ENCODE assay signal across 8 mouse cellular contexts in genomic region chr6:58831232-58832009, GRCm38 (mm10). TPM values are rescaled to one million over a fixed set of nuclear protein-coding genes. Genes with fewer than 3 reads are reported as not detected.
A peak's percentile ranks its signal among the peaks of the same experiment; 100 is the strongest.
DNase-seq lines count a peak whose midpoint lies in the region; ATAC-seq and TF ChIP-seq lines count a peak whose summit lies in the region.

Herc3 (plus strand) TSS chr6:58831465.

- H3K4me1 ChIP-seq in embryonic facial prominence, embryonic 11.5 days (ENCODE audit: control insufficient read depth, insufficient read depth, low read length) = no peaks in the 10 kb centered on the region
- 0 out of 2 replicates have a peak, but pooled peaks cover 5% of the 10 kb centered on the region for H3K4me1 ChIP-seq in limb, embryonic 15.5 days
- peaks cover 12% of the 10 kb centered on the region for H3K4me1 ChIP-seq in midbrain, postnatal 0 days (ENCODE audit: insufficient read depth, low read length)

- no peaks in the 10 kb centered on the region for H3K9me3 ChIP-seq in embryonic facial prominence, embryonic 11.5 days (replicated peaks; ENCODE audit: control insufficient read depth, low read length)
- H3K9me3 ChIP-seq in limb, embryonic 15.5 days = no peaks in the 10 kb centered on the region
- no peaks in the 10 kb centered on the region for H3K9me3 ChIP-seq in midbrain, postnatal 0 days (ENCODE audit: low read length)

- peak within 1 kb of the TSS; percentile 53 for H3K27ac ChIP-seq in embryonic facial prominence, embryonic 11.5 days (replicated peaks; ENCODE audit: low read depth, low read length)
- peak within 1 kb of the TSS; percentile 44 for H3K27ac ChIP-seq in limb, embryonic 15.5 days
- H3K27ac ChIP-seq in midbrain, postnatal 0 days (ENCODE audit: low read depth, low read length) = peak within 1 kb of the TSS; percentile 80

- H3K27me3 ChIP-seq in embryonic facial prominence, embryonic 11.5 days (ENCODE audit: control insufficient read depth, insufficient read depth, low read length) = no peaks in the 10 kb centered on the region
- no peaks in the 10 kb centered on the region for H3K27me3 ChIP-seq in limb, embryonic 15.5 days
- no peaks in the 10 kb centered on the region for H3K27me3 ChIP-seq in midbrain, postnatal 0 days (ENCODE audit: insufficient read depth, low read length)

- H3K4me3 ChIP-seq in embryonic facial prominence, embryonic 11.5 days (ENCODE audit: low read depth, low read length) = peak within 1 kb of the TSS; percentile 71
- peak within 1 kb of the TSS; percentile 82 for H3K4me3 ChIP-seq in limb, embryonic 15.5 days
- H3K4me3 ChIP-seq in midbrain, postnatal 0 days (ENCODE audit: low read depth, low read length) = peak within 1 kb of the TSS; percentile 89

- ATAC-seq in embryonic facial prominence, embryonic 11.5 days (replicated peaks; ENCODE audit: insufficient number of reproducible peaks, low FRiP score, low TSS enrichment, low read depth) = peak; percentile 86
- ATAC-seq in limb, embryonic 15.5 days (ENCODE audit: insufficient number of reproducible peaks, low FRiP score, low TSS enrichment, low read depth) = peak; percentile 81
- ATAC-seq in midbrain, postnatal 0 days (ENCODE audit: low FRiP score) = peak; percentile 87

- peak; percentile 90 for DNase-seq in 3134 (ENCODE audit: extremely low read depth, insufficient read length, low spot score)
- peak; percentile 93 for DNase-seq in adrenal gland, postnatal 14 days
- peak; percentile 72 for DNase-seq in embryonic facial prominence, embryonic 11.5 days (ENCODE audit: low spot score)
- DNase-seq in heart, adult 11 months = peak; percentile 98
- peak; percentile 88 for DNase-seq in kidney, adult 18-20 months
- DNase-seq in midbrain, postnatal 0 days (ENCODE audit: low spot score) = peak; percentile 66
- peak; percentile 76 to 77 for DNase-seq in spleen, postnatal 36 days (ENCODE audit: low spot score in 2 of 2)

- peak within 1 kb of the TSS; percentile 71 for H3K4me2 ChIP-seq in embryonic facial prominence, embryonic 11.5 days (ENCODE audit: low read depth, low read length)
- peak within 1 kb of the TSS; percentile 89 for H3K4me2 ChIP-seq in limb, embryonic 15.5 days
- peak within 1 kb of the TSS; percentile 62 for H3K4me2 ChIP-seq in midbrain, postnatal 0 days (ENCODE audit: low read depth, low read length, poor library complexity, severe bottlenecking)

- peak within 1 kb of the TSS; percentile 62 for H3K9ac ChIP-seq in embryonic facial prominence, embryonic 11.5 days (replicated peaks; ENCODE audit: low read length)
- H3K9ac ChIP-seq in limb, embryonic 15.5 days = peak within 1 kb of the TSS; percentile 53
- peak within 1 kb of the TSS; percentile 94 for H3K9ac ChIP-seq in midbrain, postnatal 0 days (replicated peaks; ENCODE audit: low read length, poor library complexity, severe bottlenecking)

- no peaks in the 10 kb centered on the region for H3K36me3 ChIP-seq in embryonic facial prominence, embryonic 11.5 days (replicated peaks; ENCODE audit: control insufficient read depth, insufficient read depth, low read depth, low read length)
- H3K36me3 ChIP-seq in limb, embryonic 15.5 days = no peaks in the 10 kb centered on the region
- H3K36me3 ChIP-seq in midbrain, postnatal 0 days (ENCODE audit: insufficient read depth, low read length) = no peaks in the 10 kb centered on the region

- no peak for TF ChIP-seq CTCF in midbrain, postnatal 0 days (IDR thresholded peaks at IDR 0.05)

- WGBS in embryonic facial prominence, embryonic 11.5 days = under 1% methylated on average over 64 of the region's 83 CpGs
- WGBS in limb, embryonic 15.5 days = under 1% methylated on average over 72 of the region's 83 CpGs
- 2% methylated on average over 53 of the region's 83 CpGs for WGBS in midbrain, postnatal 0 days

RNA-seq across cellular contexts. Expression of gene Herc3, which starts in this region (rescaled TPM):
- total RNA-seq in adrenal gland, postnatal 14 days (2021) = 35.3 and 43.8 TPM in 2 replicates
- polyA plus RNA-seq in embryonic facial prominence, embryonic 11.5 days (2014; fragmentation: Nextera tagmentation; extraction: Ambion mirVana) = 5.9 and 9.6 TPM in 2 replicates
- polyA plus RNA-seq in limb, embryonic 15.5 days (2015; fragmentation: Nextera tagmentation; extraction: Ambion mirVana) = 4.9 and 7.6 TPM in 2 replicates
- total RNA-seq in midbrain, postnatal 0 days (2014; rRNA removed) = 153 and 159 TPM in 2 replicates
- 25.3 and 34.2 TPM in 2 replicates for polyA plus RNA-seq in midbrain, postnatal 0 days (2015; fragmentation: Nextera tagmentation; extraction: Ambion mirVana)

Comparison
In these comparisons a context has a peak if more than half of its experiments do, and no peak if none do; other contexts are left out.
1. Peak in every context shown above with its lines: DNase-seq, ATAC-seq, H3K4me3 ChIP-seq and H3K27ac ChIP-seq.